Mouse (Mus musculus) heart, postnatal 4 days (tissue): ENCODE data around the gene Gipc1. TPM values are rescaled to one million over a fixed set of nuclear protein-coding genes. Genes with fewer than 3 reads are reported as not detected.

ENCODE experiments used
- DNase-seq: peaks from one replicate; pipeline ENCODE4 v3.0.0; 2021
- total RNA-seq, 2 experiments: library from RNA; stranded (reverse); gene quantifications; 2 replicates each; pipeline ENCODE4 v1.2.3; 2021

Gipc1 gene
- total RNA-seq = 10 to 100 TPM; 61.9 to 64.2 TPM

DNA sequence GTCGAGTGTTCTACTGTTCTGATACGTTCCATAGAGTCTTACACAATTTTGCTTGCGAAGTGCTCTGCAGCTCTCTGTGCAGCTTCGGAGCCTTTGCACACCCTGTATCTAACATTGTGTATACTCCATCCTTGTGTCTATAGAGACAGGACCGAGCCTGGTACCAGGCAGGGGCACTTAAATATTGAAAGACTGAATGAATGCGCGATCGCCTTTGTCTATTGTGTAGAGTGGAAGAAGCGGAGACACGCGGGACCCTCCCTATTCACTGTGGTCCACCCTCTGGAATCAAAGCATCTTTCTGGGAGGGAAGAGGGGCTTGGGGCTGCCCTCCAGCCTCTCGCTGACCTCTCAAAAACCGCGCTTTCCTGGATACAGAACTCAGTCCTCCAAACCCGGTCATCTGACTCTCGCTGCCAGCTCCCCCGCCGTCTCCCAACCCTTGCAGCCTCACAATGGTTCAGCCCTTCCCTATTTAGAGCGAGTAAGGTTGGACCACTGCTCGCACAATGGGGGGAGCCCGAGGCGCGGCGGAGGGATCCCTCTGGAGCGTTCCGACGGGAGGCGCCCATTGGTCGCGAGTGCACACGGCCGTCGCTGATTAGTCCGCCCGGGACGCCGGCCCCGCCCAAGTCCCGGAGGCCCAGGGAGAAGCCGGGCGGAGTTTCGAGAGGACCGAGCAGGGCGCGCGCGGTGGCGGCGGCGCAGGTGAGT is at the start of gene Gipc1:
Gipc1 (plus strand) TSS at position 648 of the 714 bp plus-strand sequence.
- DNase-seq = peak; percentile 96

DNA sequence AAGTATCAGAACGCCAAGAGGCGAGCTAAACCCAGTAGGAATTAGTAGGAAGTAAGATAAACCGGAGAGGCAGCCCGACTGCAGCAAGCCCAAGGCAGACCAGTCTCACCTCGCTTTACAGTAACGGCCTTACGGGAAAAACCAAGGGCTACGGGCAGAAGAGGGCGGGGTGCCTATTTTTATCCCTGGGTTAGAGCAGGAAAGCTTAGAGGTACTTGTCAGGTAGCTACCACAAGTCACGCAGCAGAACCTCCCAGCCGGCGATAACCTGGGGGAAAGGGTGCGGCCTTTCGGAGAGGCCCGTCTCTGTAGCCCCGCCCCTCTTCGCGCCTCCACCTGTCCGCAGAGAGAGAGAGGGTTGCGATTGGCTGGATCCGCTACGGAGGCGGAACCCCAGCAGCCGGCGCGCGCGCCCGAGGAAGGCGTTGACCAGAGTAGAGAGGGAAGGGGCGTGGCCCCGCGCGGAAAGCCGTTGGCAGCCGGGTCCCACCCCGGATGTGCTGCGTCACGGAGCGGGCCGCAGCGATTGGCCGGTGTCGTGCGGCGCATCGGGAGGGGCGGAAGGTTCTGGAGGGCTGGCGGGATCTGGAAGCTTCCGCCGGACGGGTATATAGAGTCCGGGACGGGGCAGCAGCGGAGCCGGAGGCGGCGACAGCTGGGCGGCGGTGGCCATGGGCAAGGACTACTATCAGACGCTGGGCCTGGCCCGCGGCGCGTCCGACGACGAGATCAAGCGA is 44.6 kb upstream of the Gipc1 start, which contains the start of the genes Tecr and Dnajb1:
Tecr (minus strand) TSS at position 311 of the 737 bp plus-strand sequence.
Dnajb1 (plus strand) TSS at position 533 of the 737 bp plus-strand sequence.
- DNase-seq = peak; percentile 100

GRCm38 (mm10) chr8:83608398-83608829 is 44.1 kb upstream of the Gipc1 start:
- DNase-seq = peak; percentile 87

GRCm38 (mm10) chr8:83609086-83609485 is 43.4 kb upstream of the Gipc1 start:
- DNase-seq = no peak

DNA sequence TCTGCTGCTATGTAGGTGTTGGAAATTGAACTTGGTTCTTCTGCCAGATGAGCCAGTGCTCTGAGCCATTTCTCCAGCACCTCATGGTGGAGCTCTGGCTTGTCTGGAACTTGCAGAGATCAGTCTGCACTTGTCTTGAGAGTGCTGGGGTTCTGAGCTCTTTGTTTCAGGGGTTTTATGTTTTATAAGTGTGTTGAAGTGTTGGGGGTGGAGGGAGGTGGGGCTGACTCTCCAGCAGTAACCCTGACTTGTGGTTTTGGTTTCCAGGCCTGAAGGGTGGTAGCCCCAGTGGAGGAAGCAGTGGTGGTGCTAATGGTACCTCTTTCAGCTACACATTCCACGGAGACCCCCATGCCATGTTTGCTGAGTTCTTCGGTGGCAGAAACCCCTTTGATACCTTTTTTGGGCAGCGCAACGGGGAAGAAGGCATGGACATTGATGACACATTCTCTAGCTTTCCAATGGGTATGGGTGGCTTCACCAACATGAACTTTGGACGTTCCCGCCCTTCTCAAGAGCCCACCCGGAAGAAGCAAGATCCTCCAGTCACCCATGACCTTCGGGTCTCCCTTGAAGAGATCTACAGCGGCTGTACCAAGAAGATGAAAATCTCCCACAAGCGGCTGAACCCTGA is 42.8 kb upstream of the Gipc1 start:
- no peak for DNase-seq

GRCm38 (mm10) chr8:83611921-83612320 is 40.6 kb upstream of the Gipc1 start:
- DNase-seq = no peak

DNA sequence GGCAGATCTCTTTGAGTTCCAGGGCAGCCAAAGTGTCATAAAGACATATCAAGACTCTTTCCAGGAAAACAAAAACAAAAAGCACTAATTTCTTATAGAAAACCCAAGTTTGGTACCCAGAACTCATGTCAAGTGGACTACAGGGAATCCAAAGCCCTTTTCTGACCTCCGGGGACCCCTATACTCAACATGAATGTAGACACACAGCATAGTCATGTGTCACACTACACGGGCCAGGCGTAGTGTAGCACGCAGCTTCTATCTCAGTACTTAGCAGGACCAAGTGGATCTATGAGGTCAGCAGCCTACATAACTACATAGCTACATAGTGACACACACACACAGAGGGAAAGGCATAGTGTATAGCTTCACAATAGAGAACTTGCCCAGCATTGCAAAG is 38.8 kb upstream of the Gipc1 start:
- no peak for DNase-seq

- DNase-seq = no peak
These were observed 35.9 kb upstream of the Gipc1 start for GRCm38 (mm10) chr8:83616625-83617024.

DNA sequence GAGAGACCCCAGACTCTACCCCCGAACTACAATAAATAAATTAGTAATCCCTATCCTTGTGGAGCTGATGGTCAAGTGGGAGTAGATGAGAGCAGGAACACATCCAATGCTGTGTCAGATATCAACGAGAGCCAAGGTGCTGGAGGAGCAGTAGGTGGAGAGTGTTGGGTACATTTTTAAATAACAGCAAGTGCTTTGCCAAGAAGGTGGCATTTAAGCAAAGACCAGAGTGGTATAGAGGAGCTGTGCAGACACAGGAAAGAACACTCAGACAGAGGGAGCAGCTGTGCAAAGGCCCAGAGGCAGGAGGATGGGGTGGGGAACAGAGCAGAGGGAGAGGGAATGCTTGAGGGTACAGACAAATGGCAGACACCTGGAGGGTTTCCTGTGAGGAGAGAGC is 35.4 kb upstream of the Gipc1 start:
- DNase-seq = no peak

DNA sequence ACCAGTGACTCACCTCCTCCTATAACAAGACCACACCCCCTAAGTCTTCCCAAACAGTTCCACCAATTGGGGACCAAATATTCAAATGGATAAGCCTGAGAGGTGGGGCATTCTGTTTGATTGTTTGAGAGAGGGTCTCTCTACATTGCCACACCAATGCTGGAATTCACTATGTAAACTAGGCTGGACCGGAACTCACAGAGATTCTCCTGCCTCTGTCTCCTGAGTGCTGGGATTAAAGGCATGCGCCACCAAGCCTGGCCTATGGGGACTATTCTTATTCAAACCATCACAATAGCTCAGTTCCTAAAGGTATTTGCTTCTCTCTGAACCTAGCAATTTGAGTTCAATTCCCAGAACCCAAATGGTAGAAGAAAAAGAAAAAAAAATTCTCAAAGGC is 33.9 kb upstream of the Gipc1 start:
- no peak for DNase-seq

- no peak for DNase-seq
These were observed 32.8 kb upstream of the Gipc1 start for GRCm38 (mm10) chr8:83619568-83620285.

DNA sequence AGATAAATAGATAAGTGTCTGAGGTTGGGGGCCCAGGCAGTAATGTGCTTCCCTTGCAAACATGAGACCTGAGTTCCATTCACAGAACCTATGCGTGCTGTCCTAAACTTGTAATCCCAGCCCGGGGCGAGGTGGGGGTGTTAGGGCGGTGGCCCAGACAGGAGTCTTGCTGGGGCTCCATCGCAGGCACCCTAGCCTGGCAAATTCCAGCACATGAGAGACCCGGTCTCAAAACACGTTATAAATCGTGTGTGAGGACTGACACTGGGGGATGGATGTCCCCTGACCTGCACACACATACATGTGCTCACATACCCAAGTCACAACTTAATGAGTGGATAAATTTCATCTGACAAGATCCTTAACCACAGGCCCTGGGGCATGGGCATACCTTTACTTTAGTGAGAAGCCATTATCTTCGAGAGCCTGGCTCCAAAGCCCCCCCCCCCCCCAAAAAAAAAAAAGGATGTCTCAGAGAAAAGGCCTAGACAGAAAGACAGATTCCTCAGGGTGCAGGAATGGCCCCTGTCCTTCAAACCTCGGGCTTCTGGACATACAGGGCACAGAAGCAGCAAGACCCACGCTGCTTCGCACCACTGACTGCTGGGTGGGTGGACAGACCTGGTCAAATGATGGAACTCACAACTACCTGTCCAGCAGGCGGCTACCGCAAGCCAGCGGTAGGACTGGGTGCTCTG is 30.6 kb upstream of the Gipc1 start:
- no peak for DNase-seq

- DNase-seq = peak; percentile 90
These were observed 30.0 kb upstream of the Gipc1 start for GRCm38 (mm10) chr8:83622389-83622989.

DNA sequence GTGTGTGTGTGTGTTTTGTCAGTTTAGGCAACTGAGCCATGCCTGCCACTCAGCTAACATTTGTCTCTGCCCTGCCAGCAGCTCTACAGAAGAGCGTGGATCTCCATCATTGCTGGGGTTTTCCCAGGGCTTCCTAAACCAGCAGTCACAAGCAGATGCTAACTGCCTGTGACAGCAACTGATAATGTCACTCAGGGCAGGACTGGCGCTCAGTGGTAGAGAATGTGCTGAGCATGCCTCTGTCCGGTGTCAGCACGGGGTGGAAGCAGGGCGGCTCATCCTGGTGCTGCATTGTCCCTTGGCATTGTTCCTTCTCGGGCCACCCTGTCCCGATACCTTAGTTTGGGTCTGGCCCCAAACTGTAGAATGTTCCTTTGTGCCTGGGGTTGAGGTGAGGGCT is 28.9 kb upstream of the Gipc1 start:
- no peak for DNase-seq

DNA sequence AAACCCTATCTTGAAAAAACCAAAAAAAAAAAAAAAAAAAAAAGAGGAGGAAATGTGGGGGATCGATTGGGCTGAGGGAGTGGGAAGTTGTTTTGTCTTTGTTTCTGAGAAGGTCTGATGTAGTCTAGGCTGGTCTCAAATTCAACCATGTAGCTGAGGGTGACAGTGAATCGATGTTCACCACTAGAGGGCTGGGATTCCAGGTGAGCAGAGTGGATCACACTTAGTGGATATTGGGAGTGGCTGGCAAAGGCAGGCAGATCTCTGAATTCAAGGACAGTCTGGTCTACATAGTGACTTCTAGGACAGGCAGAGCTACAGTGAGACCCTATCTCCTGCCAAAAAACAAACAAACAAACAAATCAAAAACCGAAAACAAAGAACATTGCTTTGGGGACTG is 27.7 kb upstream of the Gipc1 start:
- peak; percentile 50 for DNase-seq

GRCm38 (mm10) chr8:83625676-83626299 is 26.7 kb upstream of the Gipc1 start:
- DNase-seq = no peak

GRCm38 (mm10) chr8:83632083-83632707 is 20.3 kb upstream of the Gipc1 start:
- DNase-seq = no peak

DNA sequence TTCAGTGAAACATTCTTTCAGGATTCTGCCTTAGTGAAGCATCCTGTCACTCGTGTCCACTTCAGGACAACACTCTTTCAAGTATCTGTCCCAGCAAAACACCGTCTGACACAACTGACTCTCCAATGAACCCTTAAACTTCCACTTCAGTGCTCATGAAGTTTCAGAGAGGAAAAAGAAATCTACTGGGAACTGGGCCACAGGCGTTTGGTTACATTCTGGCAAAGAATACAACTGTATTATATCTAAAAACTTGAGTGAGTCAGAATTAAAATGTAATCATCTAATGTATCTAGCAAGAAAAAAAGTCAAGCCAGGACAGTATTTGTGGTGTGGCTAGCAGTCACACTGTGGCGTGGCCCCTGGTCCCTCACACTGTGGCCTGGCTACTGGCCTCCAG is 13.6 kb upstream of the Gipc1 start:
- DNase-seq = no peak

DNA sequence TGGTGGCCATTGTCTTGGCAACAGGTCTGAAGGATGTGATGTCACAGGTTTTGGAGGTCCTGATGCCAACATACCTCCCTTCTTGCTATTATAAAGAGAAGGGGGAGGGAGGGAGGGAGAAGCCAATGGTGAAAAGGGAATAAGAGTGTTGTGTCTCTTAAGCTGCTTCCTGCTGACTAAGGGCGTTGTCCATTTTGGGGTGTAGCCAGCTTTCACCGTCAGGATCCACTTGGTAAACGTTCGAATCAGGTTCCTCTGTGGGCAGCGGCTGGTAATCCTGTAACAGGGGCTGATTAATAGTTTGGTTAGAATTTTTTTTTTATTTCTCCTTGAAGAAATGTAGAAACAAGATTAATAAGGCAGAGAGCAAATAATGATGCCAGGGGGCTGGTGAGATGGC is 12.8 kb upstream of the Gipc1 start:
- DNase-seq = no peak

GRCm38 (mm10) chr8:83647511-83647910 is 5.0 kb upstream of the Gipc1 start:
- no peak for DNase-seq

- DNase-seq = no peak
These were observed 4.4 kb upstream of the Gipc1 start for GRCm38 (mm10) chr8:83648031-83648430.
